Mouse (Mus musculus) liver, embryonic 11.5 days (tissue): Measurements from ENCODE around the gene Selenop. TPM values are rescaled to one million over a fixed set of nuclear protein-coding genes. Genes with fewer than 3 reads are reported as not detected.
"Not testable (repeated sequence)": the region's sequence is repeated elsewhere in the genome, so short reads cannot be mapped to it uniquely, and the experiment has no call there.

Experiments used
- ATAC-seq: fragments of 200-750 bp; cut with Nextera tagmentation; replicated peaks from 2 replicates; pipeline ENCODE4 v1.8.0; 2017; ENCODE audit warnings: moderate number of reproducible peaks, mild to moderate bottlenecking, moderate TSS enrichment, moderate library complexity; ENCODE audit not compliant: low FRiP score
- DNase-seq: peaks from one replicate; pipeline ENCODE4 v3.0.0-alpha.2; 2017; ENCODE audit warnings: low spot score
- H3K27ac ChIP-seq: fragments of 300-500 bp; sonication (generic); 2 replicates; pipeline ENCODE4 v1.5.1; 2014; ENCODE audit warnings: mild to moderate bottlenecking, low read depth, low read length, control low read depth
- H3K27me3 ChIP-seq: fragments of 300-500 bp; sonication (generic); replicated peaks from 2 replicates; pipeline ENCODE4 v1.6.1; 2014; ENCODE audit warnings: low read length, mixed read lengths; ENCODE audit not compliant: control insufficient read depth, insufficient read depth
- H3K36me3 ChIP-seq: fragments of 300-500 bp; sonication (generic); 2 replicates; pipeline ENCODE4 v1.6.1; 2014; ENCODE audit warnings: mild to moderate bottlenecking, low read length, moderate library complexity, mixed read lengths; ENCODE audit not compliant: control insufficient read depth, insufficient read depth
- H3K4me1 ChIP-seq: fragments of 300-500 bp; sonication (generic); replicated peaks from 2 replicates; pipeline ENCODE4 v1.6.1; 2014; ENCODE audit warnings: low read length, mixed read lengths; ENCODE audit not compliant: control insufficient read depth, insufficient read depth
- H3K4me2 ChIP-seq: fragments of 300-500 bp; sonication (generic); 2 replicates; pipeline ENCODE4 v1.6.1; 2014; ENCODE audit warnings: mild to moderate bottlenecking, control low read depth, moderate library complexity
- H3K4me3 ChIP-seq: fragments of 300-500 bp; sonication (generic); 2 replicates; pipeline ENCODE4 v1.5.1; 2014; ENCODE audit warnings: low read depth, low read length, control low read depth
- H3K9ac ChIP-seq: fragments of 300-500 bp; sonication (generic); 2 replicates; pipeline ENCODE4 v1.6.1; 2014; ENCODE audit warnings: low read depth, low read length, control low read depth
- H3K9me3 ChIP-seq: fragments of 300-500 bp; sonication (generic); 2 replicates; pipeline ENCODE4 v1.6.1; 2016; ENCODE audit warnings: low read length, inconsistent platforms, mixed read lengths; ENCODE audit not compliant: control insufficient read depth
- WGBS: fragments of 180-500 bp; shearing (Covaris S2); extraction: QIAGEN DNeasy Blood & Tissue Kit; methylation state at CpG from one replicate; pipeline ENCODE4 v1.1.7; 2014; 5-methylcytosine and 5-hydroxymethylcytosine counted together
- polyA plus RNA-seq: library from polyadenylated mRNA; unstranded; fragments of >200 nt; fragmentation: Nextera tagmentation; extraction: Ambion mirVana; gene quantifications from 2 replicates; pipeline ENCODE4 v1.2.1, GENCODE M21; 2014

Gene Selenop
- polyA plus RNA-seq, 1 experiment from 2014 or later, result 268 TPM

DNA sequence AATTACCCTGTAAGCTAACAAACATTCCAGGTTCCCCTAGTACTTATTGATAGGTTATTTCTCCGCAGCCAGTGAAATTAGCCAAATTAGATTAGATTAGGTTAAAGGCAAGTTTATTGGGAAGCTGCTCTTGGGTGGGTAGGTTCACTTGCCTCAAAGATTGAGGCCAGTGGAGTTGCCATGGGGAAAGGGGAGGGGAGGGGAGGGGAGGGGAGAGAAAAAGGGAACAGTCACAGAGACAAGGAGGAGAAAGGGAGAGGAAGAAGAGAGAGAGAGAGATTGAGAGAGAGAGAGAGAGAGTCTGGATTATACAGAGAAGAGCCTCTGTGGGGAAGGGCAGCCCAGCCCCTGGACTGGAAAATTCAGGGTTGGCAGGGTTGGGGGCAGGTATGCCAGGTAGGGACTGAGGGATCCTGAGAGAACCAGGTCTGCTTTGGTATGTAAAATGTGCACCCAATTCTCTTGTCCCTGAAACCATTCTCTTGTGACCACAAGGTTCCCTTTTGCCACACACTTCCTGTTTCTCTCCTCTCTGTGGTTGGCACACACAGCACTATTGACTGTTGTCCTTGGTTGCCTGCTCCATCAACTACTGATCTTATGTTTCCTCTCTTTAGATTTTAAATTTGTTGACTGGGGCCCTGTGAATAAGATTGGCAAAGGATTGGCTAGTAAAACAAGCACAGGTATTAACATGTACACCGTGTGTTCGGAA, 34.4 kb upstream of the Selenop start:
- Histone ChIP-seq H3K36me3 (no peaks in the 10 kb centered on the region), H3K4me3 (no peak overlapping the region), H3K9me3 (no peaks in the 10 kb centered on the region), H3K9ac (no peak overlapping the region), H3K4me1 (no peaks in the 10 kb centered on the region), H3K4me2 (no peak overlapping the region), H3K27me3 (no peaks in the 10 kb centered on the region), H3K27ac (no peak overlapping the region)
- WGBS, result 66% methylated on average over 3 of the region's 3 CpGs
- ATAC-seq, result no peak
- no peak for DNase-seq

- Histone ChIP-seq H3K4me3 (no peak overlapping the region), H3K9ac (no peak overlapping the region), H3K4me1 (no peaks in the 10 kb centered on the region), H3K36me3 (no peaks in the 10 kb centered on the region), H3K9me3 (no peaks in the 10 kb centered on the region), H3K27ac (no peak overlapping the region), H3K27me3 (no peaks in the 10 kb centered on the region), H3K4me2 (no peak overlapping the region)
- 62% methylated on average over 2 of the region's 2 CpGs for WGBS
- ATAC-seq, result no peak
- no peak for DNase-seq
Observed at GRCm38 (mm10) chr15:3236338-3236737, 32.0 kb upstream of the Selenop start.

GRCm38 (mm10) chr15:3237963-3238362, 30.4 kb upstream of the Selenop start:
- WGBS, result 84% methylated on average over 1 of the region's 1 CpGs
- Histone ChIP-seq H3K27ac (no peak overlapping the region), H3K36me3 (no peaks in the 10 kb centered on the region), H3K27me3 (no peaks in the 10 kb centered on the region), H3K4me2 (no peak overlapping the region), H3K4me3 (no peak overlapping the region), H3K9me3 (no peaks in the 10 kb centered on the region), H3K9ac (no peak overlapping the region), H3K4me1 (no peaks in the 10 kb centered on the region)
- ATAC-seq, result no peak
- no peak for DNase-seq

- not testable (repeated sequence) for H3K9ac ChIP-seq, H3K27me3 ChIP-seq, H3K36me3 ChIP-seq, H3K4me2 ChIP-seq, DNase-seq, ATAC-seq, H3K9me3 ChIP-seq, H3K4me1 ChIP-seq, H3K4me3 ChIP-seq, H3K27ac ChIP-seq
- 82% methylated on average over 10 of the region's 10 CpGs for WGBS
Observed at GRCm38 (mm10) chr15:3245036-3245435, 23.3 kb upstream of the Selenop start.

GRCm38 (mm10) chr15:3250620-3251019, 17.7 kb upstream of the Selenop start:
- Histone ChIP-seq H3K4me1 (no peaks in the 10 kb centered on the region; the same call in 1 of the 2 replicates), H3K4me2 (no peak overlapping the region), H3K27me3 (no peaks in the 10 kb centered on the region), H3K4me3 (no peak overlapping the region), H3K9me3 (no peaks in the 10 kb centered on the region), H3K36me3 (no peaks in the 10 kb centered on the region), H3K27ac (no peak overlapping the region), H3K9ac (no peak overlapping the region)
- DNase-seq (no peak), ATAC-seq (no peak)
- 72% methylated on average over 2 of the region's 2 CpGs for WGBS

GRCm38 (mm10) chr15:3251031-3251717, 17.2 kb upstream of the Selenop start:
- no peak for ATAC-seq
- Histone ChIP-seq H3K27ac (no peak overlapping the region), H3K27me3 (no peaks in the 10 kb centered on the region)

DNA sequence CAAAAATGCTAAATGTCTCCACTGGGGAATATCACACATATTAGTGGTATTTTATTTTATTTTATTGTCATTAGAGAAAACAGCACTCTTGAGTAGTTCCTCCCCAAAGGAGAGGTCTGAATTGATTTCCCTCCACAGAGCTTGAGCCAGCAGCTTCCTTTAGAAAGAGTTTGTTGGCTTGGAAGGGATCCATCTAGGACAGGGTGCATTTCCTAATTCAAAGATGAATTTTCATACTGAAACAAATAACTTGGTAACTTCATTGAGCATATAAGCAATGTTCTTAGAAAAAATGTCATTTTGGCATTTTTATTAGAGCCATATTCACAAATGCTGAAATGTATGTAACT, 16.7 kb upstream of the Selenop start:
- ATAC-seq, result no peak
- no peak overlapping the region for H3K27ac ChIP-seq
- DNase-seq, result no peak
- no peak overlapping the region for H3K4me2 ChIP-seq
- no peaks in the 10 kb centered on the region for H3K9me3 ChIP-seq
- no peaks in the 10 kb centered on the region for H3K36me3 ChIP-seq
- H3K9ac ChIP-seq, result no peak overlapping the region
- no peak overlapping the region for H3K4me3 ChIP-seq
- no peaks in the 10 kb centered on the region for H3K27me3 ChIP-seq
- no peaks in the 10 kb centered on the region; the same call in 1 of the 2 replicates for H3K4me1 ChIP-seq

More at GRCm38 (mm10) chr15:3251031-3251717, 17.2 kb upstream of the Selenop start:
- 73% methylated on average over 3 of the region's 3 CpGs for WGBS
- Histone ChIP-seq H3K4me1 (no peaks in the 10 kb centered on the region; the same call in 1 of the 2 replicates), H3K9me3 (no peaks in the 10 kb centered on the region), H3K36me3 (no peaks in the 10 kb centered on the region), H3K4me3 (no peak overlapping the region), H3K9ac (no peak overlapping the region), H3K4me2 (no peak overlapping the region)
- no peak for DNase-seq

GRCm38 (mm10) chr15:3259025-3259424, 9.3 kb upstream of the Selenop start:
- no peaks in the 10 kb centered on the region for H3K9me3 ChIP-seq
- 65% methylated on average over 1 of the region's 1 CpGs for WGBS
- H3K4me1 ChIP-seq, result no peaks in the 10 kb centered on the region
- H3K27ac ChIP-seq, result no peak overlapping the region
- DNase-seq (no peak), ATAC-seq (no peak)
- no peaks in the 10 kb centered on the region for H3K36me3 ChIP-seq
- H3K9ac ChIP-seq, result no peak overlapping the region
- H3K27me3 ChIP-seq, result no peaks in the 10 kb centered on the region
- H3K4me3 ChIP-seq, result no peak overlapping the region
- H3K4me2 ChIP-seq, result no peak overlapping the region

DNA sequence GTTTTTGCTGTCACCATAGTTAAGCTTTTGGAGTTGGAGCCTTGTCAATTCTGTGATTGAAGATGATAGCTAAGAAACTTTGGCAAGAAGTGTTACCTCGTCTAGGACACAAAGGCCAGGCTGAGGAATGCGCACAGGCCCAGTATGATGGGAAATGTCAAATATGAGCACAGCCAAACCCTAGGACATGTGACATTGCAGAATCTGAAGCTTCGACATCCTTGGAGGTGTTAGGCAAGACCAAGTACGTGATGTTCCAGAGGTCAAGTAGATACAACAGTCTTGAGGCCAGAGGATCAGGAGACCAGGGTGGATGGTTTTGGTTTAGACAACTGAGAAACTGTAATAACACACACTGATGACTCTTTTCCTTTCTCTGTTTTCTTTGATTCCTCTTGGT, 8.0 kb upstream of the Selenop start:
- H3K27ac ChIP-seq, result no peak overlapping the region
- H3K9me3 ChIP-seq, result no peaks in the 10 kb centered on the region
- 80% methylated on average over 4 of the region's 4 CpGs for WGBS
- no peak overlapping the region for H3K4me2 ChIP-seq
- H3K9ac ChIP-seq, result no peak overlapping the region
- H3K36me3 ChIP-seq, result no peaks in the 10 kb centered on the region
- DNase-seq, result no peak
- no peaks in the 10 kb centered on the region for H3K27me3 ChIP-seq
- no peak for ATAC-seq
- no peak overlapping the region for H3K4me3 ChIP-seq
- no peaks in the 10 kb centered on the region for H3K4me1 ChIP-seq
